Mouse (Mus musculus) kidney, adult 2 months (tissue): ENCODE data around the gene Ctla4.

Source experiments
- CTCF ChIP-seq: fragments of 200-500 bp; conservative IDR thresholded peaks from 2 replicates; pipeline ENCODE4 v1.5.1; 2011; ENCODE audit warnings: low read depth, mild to moderate bottlenecking, control low read depth, low read length, moderate library complexity, mixed read lengths; ENCODE audit not compliant: insufficient read depth, insufficient read length
- POLR2A ChIP-seq: fragments of 200-500 bp; IDR thresholded peaks from one replicate; pipeline ENCODE4 v1.6.1; 2011; ENCODE audit warnings: low read depth, low read length, control low read depth

GRCm38 (mm10) chr1:60866043-60866442 is 20.8 kb upstream of the Ctla4 start:
- TF ChIP-seq POLR2A: no peak
- TF ChIP-seq CTCF: no peak
